Mouse (Mus musculus) heart, embryonic 15.5 days (tissue): Measurements from ENCODE around the gene Eif2ak2. TPM values are rescaled to one million over a fixed set of nuclear protein-coding genes. Genes with fewer than 3 reads are reported as not detected.

ENCODE experiments used
- ATAC-seq: fragments of 200-750 bp; cut with Nextera tagmentation; replicated peaks from 2 replicates; pipeline ENCODE4 v1.8.0; 2017; ENCODE audit warnings: low read depth, moderate TSS enrichment; ENCODE audit not compliant: insufficient number of reproducible peaks, insufficient read depth, low FRiP score
- H3K27ac ChIP-seq: fragments of 300-500 bp; sonication (generic); 2 replicates; pipeline ENCODE4 v1.5.1; 2015; ENCODE audit warnings: mild to moderate bottlenecking, inconsistent platforms
- H3K27me3 ChIP-seq: fragments of 300-500 bp; sonication (generic); 2 replicates; pipeline ENCODE4 v1.6.1; 2015; ENCODE audit warnings: inconsistent platforms
- H3K36me3 ChIP-seq: fragments of 300-500 bp; sonication (generic); 2 replicates; pipeline ENCODE4 v1.6.1; 2015; ENCODE audit warnings: mild to moderate bottlenecking, inconsistent platforms
- H3K4me1 ChIP-seq: fragments of 300-500 bp; sonication (generic); replicated peaks from 2 replicates; pipeline ENCODE4 v1.6.1; 2015; ENCODE audit warnings: inconsistent platforms
- H3K4me2 ChIP-seq: fragments of 300-500 bp; sonication (generic); 2 replicates; pipeline ENCODE4 v1.6.1; 2015; ENCODE audit warnings: inconsistent platforms, mild to moderate bottlenecking, moderate library complexity
- H3K4me3 ChIP-seq: fragments of 300-500 bp; sonication (generic); 2 replicates; pipeline ENCODE4 v1.5.1; 2015; ENCODE audit warnings: mild to moderate bottlenecking, inconsistent platforms
- H3K9ac ChIP-seq: fragments of 300-500 bp; sonication (generic); 2 replicates; pipeline ENCODE4 v1.6.1; 2015; ENCODE audit warnings: mild to moderate bottlenecking, inconsistent platforms
- H3K9me3 ChIP-seq: fragments of 300-500 bp; sonication (generic); replicated peaks from 2 replicates; pipeline ENCODE4 v1.6.1; 2016; ENCODE audit warnings: inconsistent platforms
- WGBS: fragments of 180-500 bp; shearing (Covaris S2); methylation state at CpG from one replicate; pipeline ENCODE4 v1.1.7; 2015; ENCODE audit warnings: mixed read lengths; 5-methylcytosine and 5-hydroxymethylcytosine counted together
- polyA plus RNA-seq: library from polyadenylated mRNA; unstranded; fragments of >200 nt; fragmentation: Nextera tagmentation; extraction: Ambion mirVana; gene quantifications from 2 replicates; pipeline ENCODE4 v1.2.1, GENCODE M21; 2015

Eif2ak2 gene
- polyA plus RNA-seq, 1 experiment from 2014 or later: 11.8 TPM

DNA sequence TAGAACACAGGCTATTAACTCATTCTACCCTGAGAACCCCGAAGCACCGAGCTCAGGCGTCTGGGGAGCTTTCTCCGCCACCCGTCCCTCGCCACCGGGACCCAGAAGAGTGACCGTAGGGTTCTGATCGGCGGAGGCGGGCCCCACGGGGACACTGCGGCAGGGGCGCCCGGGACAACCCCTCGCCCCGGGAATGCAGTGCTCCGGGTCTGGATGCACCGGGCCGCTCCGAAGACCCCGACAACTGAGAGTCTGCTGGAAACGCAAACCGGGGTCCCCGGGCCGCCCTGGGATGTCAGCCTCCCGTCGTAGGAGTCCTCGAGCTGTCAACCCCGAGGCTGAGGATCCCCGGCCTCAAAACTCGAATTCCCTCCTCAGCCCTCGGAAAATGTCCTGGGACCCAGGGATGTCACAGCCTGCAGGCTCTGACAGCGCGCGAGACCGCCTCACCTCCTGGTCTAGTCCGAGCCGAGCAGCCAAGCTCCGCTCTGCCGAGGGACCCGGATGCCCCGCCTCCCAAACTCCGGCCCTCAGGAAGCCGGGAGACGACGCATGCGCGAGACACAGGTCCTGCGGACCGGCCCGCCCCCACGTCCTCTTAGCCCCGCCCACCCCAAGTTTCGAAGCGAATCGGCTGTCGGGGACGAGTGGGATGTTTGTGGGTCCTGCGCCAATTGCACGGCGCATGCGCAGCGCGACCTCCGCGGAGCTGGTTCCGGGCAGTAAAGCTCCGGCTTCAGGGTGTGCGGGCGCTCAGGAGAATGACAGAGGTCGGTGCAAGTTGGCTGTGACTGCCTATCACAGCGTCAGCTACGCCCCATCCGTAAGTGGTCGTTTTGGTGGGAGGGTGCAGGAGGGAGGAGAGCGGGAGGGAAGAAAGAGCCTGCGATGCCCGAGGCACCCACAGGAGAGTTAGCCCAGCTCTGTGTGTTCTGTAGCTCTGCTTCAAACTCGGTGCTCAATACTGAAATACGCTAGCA, 47.2 kb downstream of the Eif2ak2 start, which contains the start of the genes Heatr5b and Gpatch11:
Heatr5b (minus strand) TSS at position 509 of the 980 bp plus-strand sequence.
Gpatch11 (plus strand) TSS at position 712 of the 980 bp plus-strand sequence.
- Histone ChIP-seq H3K9me3 (no peaks in the 10 kb centered on the region), H3K27ac (peak within 1 kb of the TSS; percentile 93), H3K36me3 (peaks cover 12% of the 10 kb centered on the region), H3K4me2 (peak within 1 kb of the TSS; percentile 92), H3K4me3 (peak within 1 kb of the TSS; percentile 98), H3K4me1 (peaks cover 8% of the 10 kb centered on the region), H3K27me3 (no peaks in the 10 kb centered on the region), H3K9ac (peak within 1 kb of the TSS; percentile 96)
- WGBS: under 1% methylated on average over 81 of the region's 81 CpGs
- peak; percentile 97 for ATAC-seq

DNA sequence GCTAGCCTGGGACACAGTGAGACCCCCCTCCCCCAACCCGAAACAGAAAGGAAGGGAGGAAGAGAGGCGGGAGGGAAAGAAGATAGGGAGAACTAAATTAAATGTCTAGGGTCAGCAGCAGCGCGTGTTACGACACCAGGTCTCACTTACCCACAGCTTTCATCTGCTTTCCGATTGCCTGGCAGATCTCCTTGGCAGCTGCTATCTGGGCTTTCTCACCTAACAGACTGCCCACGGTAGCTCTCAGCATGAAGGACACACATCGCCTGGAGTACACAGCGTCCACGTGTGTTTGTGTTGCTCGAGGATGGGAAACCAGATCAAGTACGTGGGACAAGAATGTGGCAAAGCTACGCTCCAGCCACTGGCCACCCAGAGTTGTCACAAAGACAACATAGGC, 58.0 kb downstream of the Eif2ak2 start:
- Histone ChIP-seq H3K27me3 (no peaks in the 10 kb centered on the region), H3K9ac (peak overlapping the region; percentile 17; the same call in 1 of the 2 replicates), H3K9me3 (no peaks in the 10 kb centered on the region), H3K4me2 (no peak overlapping the region), H3K36me3 (peaks cover 64% of the 10 kb centered on the region), H3K4me3 (no peak overlapping the region), H3K27ac (peak overlapping the region; percentile 45), H3K4me1 (peaks cover 7% of the 10 kb centered on the region; the same call in 1 of the 2 replicates)
- no peak for ATAC-seq
- 45% methylated on average over 13 of the region's 13 CpGs for WGBS

DNA sequence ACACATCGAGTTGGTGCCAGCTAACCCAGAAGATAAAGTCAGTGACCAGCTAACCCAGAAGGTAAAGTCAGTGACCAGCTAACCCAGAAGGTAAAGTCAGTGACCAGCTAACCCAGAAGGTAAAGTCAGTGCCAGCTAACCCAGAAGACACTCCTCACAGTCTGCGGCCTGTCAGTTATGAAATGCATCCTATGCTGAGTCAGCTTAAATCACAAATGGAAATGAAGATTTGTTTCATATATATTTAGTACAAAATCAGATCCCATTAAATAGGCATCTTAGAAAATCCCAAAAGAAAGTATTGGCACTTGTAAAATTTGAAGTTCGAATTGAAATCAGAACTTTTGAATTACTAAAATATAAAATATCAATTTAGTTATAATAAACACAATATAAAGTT, 72.8 kb downstream of the Eif2ak2 start:
- 86% methylated on average over 3 of the region's 3 CpGs for WGBS
- H3K36me3 ChIP-seq: peaks cover 37% of the 10 kb centered on the region

DNA sequence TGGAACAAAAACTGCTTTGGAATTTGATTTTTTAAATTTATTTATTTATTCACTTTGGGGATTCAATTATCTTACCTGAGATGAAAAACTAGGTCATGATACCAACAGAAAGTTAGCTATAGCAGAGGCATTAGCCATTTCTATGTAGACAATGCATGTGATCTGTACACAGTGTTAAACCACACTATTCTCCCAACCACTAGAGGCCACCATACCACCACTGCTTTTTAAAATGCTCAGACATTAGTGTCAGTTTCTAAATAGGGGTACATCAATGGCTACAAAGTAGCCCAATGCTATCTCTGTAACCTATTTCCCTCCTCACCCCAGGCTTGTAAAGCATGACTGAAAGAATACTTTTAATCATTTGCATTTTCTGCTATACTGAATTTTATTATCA, 73.4 kb downstream of the Eif2ak2 start:
- Histone ChIP-seq H3K36me3 (peaks cover 35% of the 10 kb centered on the region), H3K9ac (no peak overlapping the region), H3K4me3 (no peak overlapping the region), H3K27me3 (no peaks in the 10 kb centered on the region), H3K9me3 (no peaks in the 10 kb centered on the region), H3K27ac (no peak overlapping the region), H3K4me2 (no peak overlapping the region), H3K4me1 (no peaks in the 10 kb centered on the region)
- no peak; the same call in 1 of the 2 replicates for ATAC-seq

More for the DNA sequence above, 72.8 kb downstream of the Eif2ak2 start:
- Histone ChIP-seq H3K9me3 (no peaks in the 10 kb centered on the region), H3K4me3 (no peak overlapping the region), H3K27me3 (no peaks in the 10 kb centered on the region), H3K27ac (0 out of 2 replicates have a peak overlapping the region, but pooled peaks have one; percentile 37), H3K4me1 (no peaks in the 10 kb centered on the region), H3K4me2 (no peak overlapping the region), H3K9ac (no peak overlapping the region)
- ATAC-seq: no peak

Other genes starting within 250 kb of the Eif2ak2 start
- gene Strn, start 145.4 kb downstream of the Eif2ak2 start, polyA plus RNA-seq: 11.1 and 12.0 TPM in 2 replicates
- 21.9 and 22.2 TPM in 2 replicates for gene Heatr5b, start 47.2 kb downstream of the Eif2ak2 start, polyA plus RNA-seq
- gene Gpatch11, start 47.0 kb downstream of the Eif2ak2 start, polyA plus RNA-seq: 36.8 and 39.5 TPM in 2 replicates
- gene Sult6b1, start 24.4 kb upstream of the Eif2ak2 start, polyA plus RNA-seq: 0.14 and 0.16 TPM in 2 replicates
- gene Cebpzos, start 33.9 kb upstream of the Eif2ak2 start, polyA plus RNA-seq: 74.8 and 89.6 TPM in 2 replicates
- 27.2 and 33.3 TPM in 2 replicates for gene Cebpz, start 54.5 kb upstream of the Eif2ak2 start, polyA plus RNA-seq
- gene Ndufaf7, start 54.6 kb upstream of the Eif2ak2 start, polyA plus RNA-seq: 57.2 and 58.0 TPM in 2 replicates
- 21.8 and 23.5 TPM in 2 replicates for gene Prkd3, start 138.2 kb upstream of the Eif2ak2 start, polyA plus RNA-seq
- gene Qpct, start 169.3 kb upstream of the Eif2ak2 start, polyA plus RNA-seq: 25.4 and 31.6 TPM in 2 replicates